Mouse (Mus musculus): Measurements from ENCODE around the gene Rap2b.

The Rap2b gene

GRCm38 (mm10) chr3:61386368-61386767 lies 24.9 kb downstream of the Rap2b start:
- DNase-seq (ENCODE audit: low spot score): no peak

GRCm38 (mm10) chr3:61391564-61391963 lies 30.1 kb downstream of the Rap2b start:
- no peak for DNase-seq (ENCODE audit: low spot score)

GRCm38 (mm10) chr3:61392881-61393280 lies 31.4 kb downstream of the Rap2b start:
- DNase-seq (ENCODE audit: low spot score): no peak

GRCm38 (mm10) chr3:61393520-61393919 lies 32.1 kb downstream of the Rap2b start:
- no peak for DNase-seq (ENCODE audit: low spot score)

GRCm38 (mm10) chr3:61395382-61395781 lies 33.9 kb downstream of the Rap2b start:
- DNase-seq (ENCODE audit: low spot score): no peak

GRCm38 (mm10) chr3:61396728-61397127 lies 35.3 kb downstream of the Rap2b start:
- peak; percentile 9 for DNase-seq (ENCODE audit: low spot score)

- DNase-seq (ENCODE audit: low spot score): no peak
These were observed 39.5 kb downstream of the Rap2b start for GRCm38 (mm10) chr3:61400823-61401387.

- no peak for DNase-seq (ENCODE audit: low spot score)
These were observed 45.5 kb downstream of the Rap2b start for GRCm38 (mm10) chr3:61406921-61407320.

- no peak for DNase-seq (ENCODE audit: low spot score)
These were observed 48.2 kb downstream of the Rap2b start for GRCm38 (mm10) chr3:61409683-61410082.

- no peak for DNase-seq (ENCODE audit: low spot score)
These were observed 54.4 kb downstream of the Rap2b start for GRCm38 (mm10) chr3:61415883-61416282.

Measured in embryo, embryonic 10 days (tissue).